Mouse (Mus musculus) liver, adult 2 months (tissue): ENCODE results near the gene Hspa1a.

Experiments
- CTCF ChIP-seq: fragments of 200-500 bp; IDR thresholded peaks from 2 replicates; pipeline ENCODE4 v1.5.1; 2011; ENCODE audit warnings: low read depth, low read length, control low read depth
- POLR2A ChIP-seq: fragments of 200-500 bp; IDR thresholded peaks from 2 replicates; pipeline ENCODE4 v1.6.1; 2011; ENCODE audit warnings: low read length, control low read depth; ENCODE audit not compliant: insufficient read depth; ENCODE audit errors: extremely low read depth

DNA sequence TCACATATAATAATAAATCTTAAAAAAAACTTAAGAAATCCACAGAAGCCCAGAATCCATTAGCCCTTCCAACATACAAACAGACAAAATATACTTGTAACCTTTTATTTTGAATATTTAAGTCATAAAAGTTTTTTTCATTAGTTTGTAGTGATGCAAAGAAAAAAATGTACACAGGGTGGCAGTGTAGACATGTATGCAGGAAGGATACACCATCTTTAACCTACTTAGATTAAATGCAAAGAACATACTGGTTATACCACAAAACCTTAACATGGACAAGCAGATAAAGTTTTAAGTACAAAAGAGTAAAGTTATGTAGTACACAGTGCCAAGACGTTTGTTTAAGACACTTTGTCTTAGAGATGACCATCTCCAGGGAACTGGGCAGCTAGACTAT, 15.6 kb downstream of the Hspa1a start:
- TF ChIP-seq CTCF (no peak), POLR2A (no peak)
